Mouse (Mus musculus) E14TG2a.4 (cell line): ENCODE data around the gene Ceacam9.

Experiments
- CTCF ChIP-seq: conservative IDR thresholded peaks from 2 replicates; pipeline ENCODE4 v1.5.1; 2014; ENCODE audit warnings: low read length
- NANOG ChIP-seq: IDR thresholded peaks from 2 replicates; pipeline ENCODE4 v1.6.1; 2014; ENCODE audit warnings: borderline replicate concordance, low read length, mixed read lengths
- POU5F1 ChIP-seq: IDR thresholded peaks from 2 replicates; pipeline ENCODE4 v1.6.1; 2014; ENCODE audit warnings: low read length, borderline replicate concordance

- TF ChIP-seq CTCF (no peak), NANOG (no peak), POU5F1 (no peak)
Observed at GRCm38 (mm10) chr7:16763463-16764218, 41.9 kb downstream of the Ceacam9 start.
